Mouse (Mus musculus) stomach, embryonic 15.5 days (tissue): ENCODE measurements around the gene Slc25a30. TPM values are rescaled to one million over a fixed set of nuclear protein-coding genes. Genes with fewer than 3 reads are reported as not detected.

ENCODE experiments used
- ATAC-seq: fragments of 200-750 bp; cut with Nextera tagmentation; 2 replicates; pipeline ENCODE4 v1.8.0; 2017; ENCODE audit warnings: low read depth, moderate number of reproducible peaks, moderate TSS enrichment; ENCODE audit not compliant: insufficient read depth, low FRiP score
- H3K27ac ChIP-seq: fragments of 300-500 bp; sonication (generic); 2 replicates; pipeline ENCODE4 v1.5.1; 2015; ENCODE audit warnings: mild to moderate bottlenecking, inconsistent platforms
- H3K27me3 ChIP-seq: fragments of 300-500 bp; sonication (generic); replicated peaks from 2 replicates; pipeline ENCODE4 v1.6.1; 2015; ENCODE audit warnings: inconsistent platforms
- H3K36me3 ChIP-seq: fragments of 300-500 bp; sonication (generic); 2 replicates; pipeline ENCODE4 v1.6.1; 2015; ENCODE audit warnings: inconsistent platforms
- H3K4me1 ChIP-seq: fragments of 300-500 bp; sonication (generic); 2 replicates; pipeline ENCODE4 v1.6.1; 2015; ENCODE audit warnings: inconsistent platforms
- H3K4me2 ChIP-seq: fragments of 300-500 bp; sonication (generic); 2 replicates; pipeline ENCODE4 v1.6.1; 2015; ENCODE audit warnings: mild to moderate bottlenecking, inconsistent platforms
- H3K4me3 ChIP-seq: fragments of 300-500 bp; sonication (generic); replicated peaks from 2 replicates; pipeline ENCODE4 v1.5.1; 2015; ENCODE audit warnings: inconsistent platforms
- H3K9ac ChIP-seq: fragments of 300-500 bp; sonication (generic); 2 replicates; pipeline ENCODE4 v1.6.1; 2015; ENCODE audit warnings: inconsistent platforms
- H3K9me3 ChIP-seq: fragments of 300-500 bp; sonication (generic); 2 replicates; pipeline ENCODE4 v1.6.1; 2016; ENCODE audit warnings: inconsistent platforms
- WGBS: fragments of 180-500 bp; shearing (Covaris S2); methylation state at CpG from one replicate; pipeline ENCODE4 v1.1.7; 2015; 5-methylcytosine and 5-hydroxymethylcytosine counted together
- polyA plus RNA-seq: library from polyadenylated mRNA; unstranded; fragments of >200 nt; fragmentation: Nextera tagmentation; extraction: Ambion mirVana; gene quantifications from 2 replicates; pipeline ENCODE4 v1.2.1, GENCODE M21; 2015

The Slc25a30 gene
- polyA plus RNA-seq, 1 experiment from 2014 or later = 3.3 TPM

DNA sequence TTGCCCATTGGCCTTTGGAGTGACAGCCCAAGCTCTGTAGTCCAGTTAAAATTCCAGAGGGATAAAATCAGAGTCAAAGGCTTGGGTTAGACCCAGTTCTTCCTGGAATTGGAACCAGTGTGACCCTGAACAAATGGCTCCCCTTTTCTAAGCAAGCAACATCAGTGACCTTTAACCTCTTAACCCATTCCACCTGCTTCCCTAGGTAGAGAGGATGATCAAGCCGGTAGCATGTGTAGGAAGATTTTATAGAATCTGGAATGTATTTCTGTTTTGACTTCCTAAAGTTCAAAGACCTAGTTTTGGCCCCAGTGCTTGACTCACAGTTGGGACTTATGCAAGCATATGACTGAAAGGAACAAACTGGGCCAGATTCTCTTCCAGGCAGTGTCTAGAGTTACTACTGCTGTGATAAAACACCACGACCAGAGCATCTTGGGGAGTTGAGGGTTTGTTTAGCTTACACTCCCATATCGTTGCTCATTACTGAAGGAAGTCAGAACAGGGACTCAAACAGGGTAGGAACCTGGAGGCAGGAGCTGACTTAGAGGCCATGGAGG is 40.1 kb upstream of the Slc25a30 start:
- H3K9me3 ChIP-seq = no peaks in the 10 kb centered on the region
- H3K9ac ChIP-seq = no peak overlapping the region
- H3K27ac ChIP-seq = no peak overlapping the region
- H3K36me3 ChIP-seq = no peaks in the 10 kb centered on the region
- 0 out of 2 replicates have a peak, but pooled peaks cover 9% of the 10 kb centered on the region for H3K4me1 ChIP-seq
- no peak for ATAC-seq
- H3K4me3 ChIP-seq = no peak overlapping the region
- 50% methylated on average over 3 of the region's 3 CpGs for WGBS
- no peak overlapping the region for H3K4me2 ChIP-seq
- no peaks in the 10 kb centered on the region for H3K27me3 ChIP-seq

DNA sequence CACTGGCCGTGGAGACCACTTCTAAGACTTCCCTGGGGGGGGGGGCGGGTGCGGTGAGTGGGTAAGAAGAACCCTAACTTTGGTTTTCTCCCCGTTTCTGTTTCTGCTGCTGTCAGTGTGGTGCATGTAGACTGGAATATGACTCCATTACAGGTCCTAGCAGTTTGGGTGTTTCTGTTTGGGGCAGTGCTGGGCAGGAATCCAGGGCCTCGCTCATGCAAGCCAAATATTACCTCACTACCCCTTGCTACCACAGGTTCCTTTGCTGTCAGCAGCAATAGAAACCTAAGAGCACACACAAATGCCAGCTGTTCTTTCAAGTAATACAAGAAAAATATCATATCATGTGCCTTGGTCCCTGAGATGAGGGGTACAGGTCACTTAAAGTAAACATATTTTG is 33.2 kb upstream of the Slc25a30 start:
- Histone ChIP-seq H3K4me3 (no peak overlapping the region), H3K9me3 (no peaks in the 10 kb centered on the region), H3K27ac (no peak overlapping the region), H3K4me2 (no peak overlapping the region), H3K36me3 (no peaks in the 10 kb centered on the region), H3K9ac (no peak overlapping the region), H3K27me3 (no peaks in the 10 kb centered on the region), H3K4me1 (no peaks in the 10 kb centered on the region)
- WGBS = 70% methylated on average over 5 of the region's 5 CpGs
- no peak for ATAC-seq

DNA sequence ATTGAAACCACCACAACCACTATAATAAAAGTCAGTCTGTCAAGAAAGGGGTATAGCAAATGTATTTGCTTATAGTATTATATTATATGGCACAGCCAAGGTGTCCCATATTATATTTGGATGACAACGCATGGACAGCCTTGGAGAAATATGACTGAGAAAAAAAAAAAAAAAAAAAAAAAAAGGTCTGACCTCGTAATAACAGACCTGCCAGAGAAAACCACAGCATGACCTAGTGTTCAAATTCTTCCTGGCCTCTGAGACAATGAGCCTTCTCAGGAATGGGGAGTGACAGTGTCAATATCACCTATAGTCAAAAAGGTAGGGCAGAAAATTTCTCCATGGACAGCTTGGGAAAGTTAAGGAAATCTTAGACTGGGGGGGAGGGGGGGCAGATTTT is 32.5 kb upstream of the Slc25a30 start:
- Histone ChIP-seq H3K4me2 (no peak overlapping the region), H3K4me1 (no peaks in the 10 kb centered on the region), H3K9me3 (no peaks in the 10 kb centered on the region), H3K36me3 (no peaks in the 10 kb centered on the region), H3K4me3 (no peak overlapping the region), H3K9ac (no peak overlapping the region), H3K27ac (no peak overlapping the region), H3K27me3 (no peaks in the 10 kb centered on the region)
- WGBS = 73% methylated on average over 2 of the region's 2 CpGs
- ATAC-seq = no peak

DNA sequence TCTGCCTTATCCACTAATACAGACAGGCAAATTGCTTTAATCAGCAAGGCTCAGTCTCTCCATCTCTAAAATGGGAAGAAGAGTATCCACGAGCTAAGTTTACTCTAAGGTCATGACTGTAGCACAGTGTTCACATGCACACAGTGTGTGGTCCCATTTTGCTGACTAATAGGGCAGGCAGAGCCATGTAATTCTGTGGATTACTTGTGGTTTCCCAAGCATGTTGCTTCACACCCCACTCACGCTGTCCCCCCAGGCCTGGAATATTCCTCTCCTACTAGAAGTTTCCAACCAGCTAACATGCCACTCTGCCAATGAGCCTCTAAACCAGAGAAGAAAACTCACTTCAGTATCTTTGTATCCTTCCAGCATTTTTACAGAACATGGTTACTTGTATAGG is 31.7 kb upstream of the Slc25a30 start:
- WGBS = 75% methylated on average over 2 of the region's 2 CpGs
- no peaks in the 10 kb centered on the region for H3K27me3 ChIP-seq
- H3K36me3 ChIP-seq = no peaks in the 10 kb centered on the region
- no peak overlapping the region for H3K27ac ChIP-seq
- H3K4me3 ChIP-seq = no peak overlapping the region
- no peak overlapping the region for H3K9ac ChIP-seq
- no peak for ATAC-seq
- H3K4me2 ChIP-seq = no peak overlapping the region
- no peaks in the 10 kb centered on the region for H3K4me1 ChIP-seq
- no peaks in the 10 kb centered on the region for H3K9me3 ChIP-seq

- Histone ChIP-seq H3K9me3 (no peaks in the 10 kb centered on the region), H3K4me1 (no peaks in the 10 kb centered on the region), H3K4me3 (no peak overlapping the region), H3K27me3 (no peaks in the 10 kb centered on the region), H3K9ac (no peak overlapping the region), H3K36me3 (no peaks in the 10 kb centered on the region), H3K4me2 (no peak overlapping the region), H3K27ac (no peak overlapping the region)
- WGBS = 83% methylated on average over 6 of the region's 6 CpGs
- ATAC-seq = no peak
These were observed 23.1 kb upstream of the Slc25a30 start for GRCm38 (mm10) chr14:75809931-75810330.

DNA sequence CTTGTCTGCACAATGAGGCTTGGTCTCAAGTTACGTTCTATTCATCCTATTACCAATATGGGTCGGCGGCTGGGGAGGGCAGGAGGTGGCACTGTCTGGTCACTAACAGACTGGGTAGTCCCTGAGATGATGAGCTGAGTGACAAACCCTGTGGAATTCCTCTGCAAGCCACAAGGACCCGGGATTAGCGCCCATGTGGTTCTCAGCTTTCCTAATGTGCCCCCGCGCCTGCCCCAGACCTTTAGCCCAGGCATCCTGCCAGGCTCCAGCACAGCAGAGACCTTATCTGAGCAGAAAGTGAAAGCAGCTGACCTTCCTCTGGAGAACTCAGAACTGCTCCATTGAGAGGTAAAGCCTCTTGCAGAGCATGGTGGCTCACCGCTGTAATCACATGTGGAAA is 21.0 kb upstream of the Slc25a30 start:
- H3K27me3 ChIP-seq = no peaks in the 10 kb centered on the region
- no peak overlapping the region for H3K9ac ChIP-seq
- no peaks in the 10 kb centered on the region for H3K9me3 ChIP-seq
- H3K36me3 ChIP-seq = no peaks in the 10 kb centered on the region
- ATAC-seq = no peak
- no peak overlapping the region for H3K27ac ChIP-seq
- H3K4me1 ChIP-seq = no peaks in the 10 kb centered on the region
- H3K4me3 ChIP-seq = no peak overlapping the region
- 75% methylated on average over 8 of the region's 8 CpGs for WGBS
- H3K4me2 ChIP-seq = no peak overlapping the region

- WGBS = 43% methylated on average over 5 of the region's 5 CpGs
- Histone ChIP-seq H3K27me3 (no peaks in the 10 kb centered on the region), H3K36me3 (no peaks in the 10 kb centered on the region), H3K9ac (no peak overlapping the region), H3K4me1 (no peaks in the 10 kb centered on the region), H3K4me2 (no peak overlapping the region), H3K27ac (no peak overlapping the region), H3K4me3 (no peak overlapping the region), H3K9me3 (no peaks in the 10 kb centered on the region)
- no peak for ATAC-seq
These were observed 11.0 kb upstream of the Slc25a30 start for GRCm38 (mm10) chr14:75797769-75798386.

GRCm38 (mm10) chr14:75795918-75796317 is 9.1 kb upstream of the Slc25a30 start:
- WGBS = 83% methylated on average over 4 of the region's 4 CpGs
- ATAC-seq = no peak
- H3K4me1 ChIP-seq = no peaks in the 10 kb centered on the region
- H3K27ac ChIP-seq = no peak overlapping the region
- no peak overlapping the region for H3K4me2 ChIP-seq
- H3K4me3 ChIP-seq = no peak overlapping the region
- H3K9me3 ChIP-seq = no peaks in the 10 kb centered on the region
- H3K9ac ChIP-seq = no peak overlapping the region
- H3K36me3 ChIP-seq = no peaks in the 10 kb centered on the region
- no peaks in the 10 kb centered on the region for H3K27me3 ChIP-seq

GRCm38 (mm10) chr14:75794726-75795125 is 7.9 kb upstream of the Slc25a30 start:
- no peak overlapping the region for H3K27ac ChIP-seq
- H3K9me3 ChIP-seq = no peaks in the 10 kb centered on the region
- no peaks in the 10 kb centered on the region for H3K4me1 ChIP-seq
- 67% methylated on average over 5 of the region's 5 CpGs for WGBS
- H3K36me3 ChIP-seq = no peaks in the 10 kb centered on the region
- ATAC-seq = no peak
- no peaks in the 10 kb centered on the region for H3K27me3 ChIP-seq
- H3K9ac ChIP-seq = no peak overlapping the region
- H3K4me3 ChIP-seq = no peak overlapping the region
- H3K4me2 ChIP-seq = no peak overlapping the region

GRCm38 (mm10) chr14:75794324-75794723 is 7.5 kb upstream of the Slc25a30 start:
- H3K9ac ChIP-seq = no peak overlapping the region
- no peak for ATAC-seq
- no peak overlapping the region for H3K27ac ChIP-seq
- no peaks in the 10 kb centered on the region for H3K27me3 ChIP-seq
- no peak overlapping the region for H3K4me3 ChIP-seq
- WGBS = 56% methylated on average over 6 of the region's 6 CpGs
- no peaks in the 10 kb centered on the region for H3K9me3 ChIP-seq
- H3K4me2 ChIP-seq = no peak overlapping the region
- H3K36me3 ChIP-seq = no peaks in the 10 kb centered on the region
- no peaks in the 10 kb centered on the region for H3K4me1 ChIP-seq

GRCm38 (mm10) chr14:75793110-75793509 is 6.3 kb upstream of the Slc25a30 start:
- ATAC-seq = no peak
- H3K4me1 ChIP-seq = no peaks in the 10 kb centered on the region
- no peak overlapping the region for H3K9ac ChIP-seq
- H3K27me3 ChIP-seq = peaks cover 3% of the 10 kb centered on the region; the same call in 1 of the 2 replicates
- H3K36me3 ChIP-seq = no peaks in the 10 kb centered on the region
- H3K4me3 ChIP-seq = no peak overlapping the region
- H3K4me2 ChIP-seq = no peak overlapping the region
- no peak overlapping the region for H3K27ac ChIP-seq
- WGBS = 83% methylated on average over 4 of the region's 4 CpGs
- no peaks in the 10 kb centered on the region for H3K9me3 ChIP-seq

DNA sequence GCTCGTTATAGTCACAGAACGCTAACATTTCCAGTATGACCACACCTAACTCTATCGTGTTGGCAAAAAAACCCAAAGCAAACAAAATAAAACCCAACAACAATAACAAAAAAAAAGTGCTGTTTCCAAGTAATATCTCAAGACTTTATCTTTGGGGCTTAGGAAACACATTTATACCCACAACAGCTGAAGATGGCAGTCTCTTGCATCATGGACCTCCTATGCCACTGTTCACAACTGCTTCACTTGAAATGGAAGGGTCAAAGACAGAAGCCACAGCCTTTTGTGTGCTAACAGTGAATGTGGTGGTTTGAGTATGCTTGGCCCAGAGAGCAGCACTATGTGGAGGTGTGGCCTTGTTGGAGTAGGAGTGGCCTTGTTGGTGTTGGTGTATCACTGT is 4.5 kb upstream of the Slc25a30 start:
- Histone ChIP-seq H3K9ac (no peak overlapping the region), H3K27me3 (peaks cover 3% of the 10 kb centered on the region; the same call in 1 of the 2 replicates), H3K9me3 (no peaks in the 10 kb centered on the region), H3K4me2 (no peak overlapping the region), H3K4me3 (no peak overlapping the region), H3K27ac (no peak overlapping the region), H3K36me3 (no peaks in the 10 kb centered on the region), H3K4me1 (0 out of 2 replicates have a peak, but pooled peaks cover 1% of the 10 kb centered on the region)
- ATAC-seq = no peak
- WGBS = 79% methylated on average over 3 of the region's 3 CpGs
